Mouse (Mus musculus) liver, postnatal 0 days (tissue): ENCODE results near the gene Kcnh4.

Experiments
- CTCF ChIP-seq: sonication (generic); IDR thresholded peaks from 2 replicates; pipeline ENCODE4 v1.5.1; 2016; ENCODE audit warnings: antibody characterized with exemption, low read depth
- EP300 ChIP-seq: IDR thresholded peaks from 2 replicates; pipeline ENCODE4 v1.6.1; 2016; ENCODE audit warnings: antibody characterized with exemption, low read depth, mild to moderate bottlenecking

DNA sequence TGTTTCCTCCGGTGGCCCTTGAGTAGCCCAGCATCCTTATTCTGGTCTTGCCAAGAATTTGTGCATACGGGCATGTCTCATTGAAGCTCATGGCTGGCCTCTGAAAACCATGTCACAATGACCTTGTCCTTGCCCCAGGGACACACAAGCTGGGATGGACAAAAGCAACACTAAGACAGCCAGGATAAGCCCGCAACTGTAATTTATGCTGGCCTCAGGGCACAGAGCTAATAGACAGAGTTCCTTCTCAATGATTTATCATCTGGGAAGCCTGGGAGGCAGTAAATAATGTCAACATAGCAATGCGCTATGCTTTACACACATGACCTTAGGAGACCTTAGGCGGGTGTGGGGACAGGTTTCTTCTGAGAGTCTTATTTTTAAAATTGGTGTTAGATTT, 39.7 kb upstream of the Kcnh4 start:
- TF ChIP-seq CTCF (no peak), EP300 (no peak)
